Mouse (Mus musculus) spleen, postnatal 0 days (tissue): ENCODE results near the gene Kcnh7. TPM values are rescaled to one million over a fixed set of nuclear protein-coding genes. Genes with fewer than 3 reads are reported as not detected.

ENCODE experiments used
- polyA plus RNA-seq: library from polyadenylated mRNA; unstranded; fragments of >200 nt; fragmentation: Nextera tagmentation; extraction: Ambion mirVana; gene quantifications from 2 replicates; pipeline ENCODE4 v1.2.1, GENCODE M21; 2015

The Kcnh7 gene
- 0.10 and 0.11 TPM in 2 replicates for polyA plus RNA-seq

DNA sequence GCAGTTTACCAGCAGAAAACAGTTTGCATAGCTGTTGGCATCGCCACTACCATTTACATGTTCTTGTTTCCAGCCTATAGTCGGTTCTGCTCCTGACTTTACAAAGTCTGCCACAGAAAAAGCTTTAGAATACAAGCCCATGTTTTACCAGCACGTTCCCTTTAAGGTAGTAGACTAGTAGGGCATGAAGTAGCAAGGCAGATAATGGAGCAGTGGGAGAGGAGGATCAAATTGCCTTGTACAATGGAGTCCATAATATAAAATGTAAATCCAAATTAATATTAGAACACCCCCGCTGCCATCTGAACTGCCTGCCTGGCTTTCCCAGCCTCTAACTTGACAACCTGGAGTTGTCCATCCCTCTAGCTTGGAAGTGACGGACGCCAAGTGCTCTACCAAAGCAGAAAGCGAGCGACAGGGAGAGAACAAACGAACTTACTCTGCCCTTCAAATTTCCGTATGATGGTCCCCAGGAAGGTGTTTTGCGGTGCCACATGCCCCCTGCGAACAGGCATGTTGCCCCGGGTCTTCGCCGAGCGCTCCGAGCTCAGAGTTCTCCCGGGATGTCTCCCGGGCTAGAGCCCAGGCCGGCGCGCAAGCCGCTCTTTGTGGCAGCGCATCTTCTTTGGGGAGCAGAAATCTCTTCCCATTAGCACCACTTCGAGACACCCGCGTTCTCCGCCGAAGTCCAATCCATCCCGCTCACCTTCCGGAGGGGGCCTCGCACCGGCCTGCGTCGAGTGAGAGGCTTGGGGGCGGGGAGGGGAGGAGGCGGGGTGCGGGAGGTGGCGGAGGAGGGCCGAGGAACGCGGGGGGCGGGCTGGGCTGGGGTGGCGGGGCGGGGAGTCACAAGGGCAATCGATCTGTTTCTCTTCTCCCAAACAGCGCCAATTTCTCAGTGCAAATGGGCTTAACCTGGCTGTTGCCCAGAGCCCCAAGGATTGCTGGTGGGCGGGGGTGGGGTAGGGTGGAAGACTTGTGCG, at the start of gene Kcnh7:
Gene Kcnh7, minus strand, starts transcription at position 725 of the 983 bp plus-strand sequence.

DNA sequence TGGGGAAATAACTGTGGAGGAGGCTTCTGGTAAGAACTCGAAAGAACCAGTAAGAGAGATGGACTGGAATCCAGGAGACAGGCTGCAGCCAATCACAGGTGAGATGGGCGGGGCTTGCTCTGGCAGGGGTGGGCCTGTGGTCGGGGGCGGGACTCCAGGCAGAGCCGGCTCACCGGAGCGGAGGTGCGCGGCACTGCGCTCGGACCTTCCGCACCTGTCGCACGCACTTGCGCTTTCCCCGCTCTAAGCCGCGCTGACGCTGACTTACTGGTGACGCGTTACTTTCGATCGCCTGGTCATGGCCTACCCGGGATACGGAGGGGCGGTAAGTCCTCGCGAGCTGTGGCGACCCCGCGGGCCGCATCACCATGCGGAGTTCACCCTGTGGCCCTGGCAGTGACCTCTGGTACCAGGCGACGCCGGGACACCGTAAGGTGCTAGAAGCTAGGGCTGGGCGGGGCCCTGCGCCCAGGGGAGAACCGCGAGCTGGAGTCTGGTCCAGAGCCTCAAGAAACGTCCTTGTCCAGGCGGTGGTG, 519.9 kb downstream of the Kcnh7 start, which contains the start of gene Gca:
Gene Gca, plus strand, starts transcription at position 151 of the 536 bp plus-strand sequence.

DNA sequence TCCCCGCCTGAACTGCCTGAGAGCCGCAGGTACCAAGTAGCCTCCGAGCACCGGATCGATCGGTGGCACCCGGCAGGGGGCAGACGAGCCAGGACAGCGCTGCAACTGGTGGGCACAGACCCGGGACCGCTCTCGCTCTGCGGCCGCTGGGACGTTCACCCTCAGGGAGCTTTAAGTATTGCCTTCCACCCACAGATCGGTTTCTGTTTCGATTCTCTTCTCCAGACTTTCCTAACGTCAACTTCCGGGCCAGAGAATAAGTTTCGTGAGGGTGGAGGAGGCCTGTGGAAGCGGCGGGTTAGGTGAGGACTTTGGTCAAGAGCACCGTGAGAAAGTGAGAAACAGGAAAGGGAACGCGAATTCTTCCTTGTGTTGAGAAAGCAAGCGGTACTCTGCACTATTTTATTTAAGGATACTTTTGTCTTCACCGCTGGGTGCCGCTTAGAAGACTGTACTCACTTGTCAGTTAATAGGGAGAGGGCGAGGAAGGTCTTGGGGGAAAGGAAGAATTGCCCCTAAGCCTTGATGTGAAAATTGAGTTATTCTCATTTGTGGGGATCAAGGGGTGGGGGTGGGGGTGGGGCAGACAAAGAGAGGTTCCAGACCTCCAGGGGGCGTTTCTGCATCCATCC, 538.0 kb downstream of the Kcnh7 start, which contains the start of gene Ifih1:
Gene Ifih1, minus strand, starts transcription at position 242 of the 632 bp plus-strand sequence.

